Mouse (Mus musculus) cerebellum, adult 11 months (tissue): ENCODE data around the gene Spin1.

ENCODE experiments used
- DNase-seq: peaks from one replicate; pipeline ENCODE4 v3.0.0; 2022

Spin1 gene

GRCm38 (mm10) chr13:51152966-51153669 lies 52.4 kb downstream of the Spin1 start:
- no peak for DNase-seq

- no peak for DNase-seq
These were observed 53.0 kb downstream of the Spin1 start for GRCm38 (mm10) chr13:51153670-51154030.

- DNase-seq, result no peak
These were observed 54.7 kb downstream of the Spin1 start for GRCm38 (mm10) chr13:51155178-51156013.

GRCm38 (mm10) chr13:51156014-51156386 lies 55.3 kb downstream of the Spin1 start:
- no peak for DNase-seq

- no peak for DNase-seq
These were observed 56.6 kb downstream of the Spin1 start for GRCm38 (mm10) chr13:51157291-51157690.

- DNase-seq, result no peak
These were observed 61.0 kb downstream of the Spin1 start for GRCm38 (mm10) chr13:51161672-51162071.

GRCm38 (mm10) chr13:51162246-51162645 lies 61.6 kb downstream of the Spin1 start:
- DNase-seq, result no peak

- no peak for DNase-seq
These were observed 66.0 kb downstream of the Spin1 start for GRCm38 (mm10) chr13:51166711-51167110.

- no peak for DNase-seq
These were observed 69.5 kb downstream of the Spin1 start for GRCm38 (mm10) chr13:51170215-51170614.

GRCm38 (mm10) chr13:51170691-51171680 lies 70.3 kb downstream of the Spin1 start, which contains the start of gene Nxnl2:
TSS of gene Nxnl2 (plus strand) at chr13:51171022.
- DNase-seq, result no peak

GRCm38 (mm10) chr13:51172601-51173000 lies 71.9 kb downstream of the Spin1 start:
- no peak for DNase-seq

- DNase-seq, result no peak
These were observed 78.3 kb downstream of the Spin1 start for GRCm38 (mm10) chr13:51178932-51179331.

GRCm38 (mm10) chr13:51179362-51179761 lies 78.7 kb downstream of the Spin1 start:
- no peak for DNase-seq

- DNase-seq, result no peak
These were observed 81.6 kb downstream of the Spin1 start for GRCm38 (mm10) chr13:51182236-51182635.

- DNase-seq, result no peak
These were observed 84.2 kb downstream of the Spin1 start for GRCm38 (mm10) chr13:51184896-51185295.

GRCm38 (mm10) chr13:51190336-51190735 lies 89.7 kb downstream of the Spin1 start:
- no peak for DNase-seq

GRCm38 (mm10) chr13:51191416-51192140 lies 90.9 kb downstream of the Spin1 start:
- DNase-seq, result no peak

GRCm38 (mm10) chr13:51193893-51194292 lies 93.2 kb downstream of the Spin1 start:
- no peak for DNase-seq

- DNase-seq, result no peak
These were observed 97.0 kb downstream of the Spin1 start for GRCm38 (mm10) chr13:51197699-51198098.

- DNase-seq, result no peak
These were observed 97.5 kb downstream of the Spin1 start for GRCm38 (mm10) chr13:51198186-51198585.
